Mouse (Mus musculus) kidney, adult 11 months (tissue): ENCODE measurements around the gene Itk.

ENCODE experiments used
- DNase-seq: peaks from one replicate; pipeline ENCODE4 v3.0.0; 2022

Itk gene

DNA sequence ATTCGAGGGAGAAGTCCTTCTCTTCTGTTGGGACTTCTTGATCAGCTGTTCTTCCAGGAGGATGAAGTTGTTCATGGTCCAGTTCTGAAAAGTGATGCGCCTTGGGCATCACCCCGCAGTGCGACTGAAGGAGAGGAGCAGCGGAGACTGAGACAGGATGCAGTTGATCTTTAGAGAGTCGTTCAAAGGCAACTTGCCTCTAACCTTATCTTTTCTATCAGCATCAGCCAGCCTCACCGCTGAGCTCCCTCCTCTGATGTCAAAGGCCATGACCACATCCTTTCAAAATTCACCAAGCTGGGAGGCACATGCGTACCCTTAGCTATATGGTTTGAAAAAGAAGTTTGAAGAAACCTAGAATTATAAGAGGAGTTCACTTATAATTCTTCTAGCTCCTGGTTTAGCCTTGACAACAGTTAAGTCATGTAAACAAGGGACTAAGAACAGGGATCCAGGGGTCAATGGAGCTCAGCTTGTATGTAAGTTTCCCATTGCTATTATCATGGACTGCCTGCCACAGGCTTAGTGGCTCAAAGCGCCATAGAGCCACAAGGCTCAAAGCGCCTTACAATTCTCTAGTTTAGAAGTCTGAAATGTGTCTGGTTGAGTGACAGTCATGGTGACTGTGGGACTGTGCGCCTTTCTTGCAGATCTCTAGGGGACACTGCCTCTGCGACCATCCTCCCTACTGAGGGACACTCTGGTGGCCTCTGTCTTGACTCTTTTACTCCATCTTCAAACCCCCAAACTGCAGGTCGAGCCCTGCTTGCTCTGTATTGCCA lies at the start of gene Itk:
TSS of gene Itk (minus strand) at position 180 of the 782 bp plus-strand sequence.
- no peak for DNase-seq

DNA sequence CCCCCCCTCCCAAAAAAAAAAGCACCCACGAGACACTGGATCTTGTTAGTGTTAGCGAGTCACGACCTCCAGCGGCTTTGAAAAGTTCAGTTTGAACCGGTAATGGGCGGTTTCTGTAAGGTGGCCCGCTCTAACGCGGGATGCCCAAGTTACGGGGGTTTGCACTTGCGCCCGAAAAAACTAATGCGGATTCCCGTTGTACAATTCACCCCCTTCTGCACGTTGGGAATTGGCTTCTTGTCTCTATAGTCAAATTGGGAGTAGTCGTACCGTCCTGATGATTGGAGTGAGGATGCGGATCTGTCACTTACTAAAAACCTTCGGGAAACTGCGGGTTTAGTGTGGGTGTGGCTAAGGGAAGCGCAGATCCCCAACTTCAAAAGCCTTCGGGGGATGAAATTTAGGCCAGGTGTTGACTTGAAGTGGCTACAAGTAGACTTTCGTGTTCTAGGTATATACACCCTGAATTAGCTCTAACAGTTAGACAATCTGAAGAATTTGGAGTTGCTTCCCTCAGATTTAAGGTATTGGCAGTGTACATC lies 48.2 kb upstream of the Itk start:
- DNase-seq = no peak

DNA sequence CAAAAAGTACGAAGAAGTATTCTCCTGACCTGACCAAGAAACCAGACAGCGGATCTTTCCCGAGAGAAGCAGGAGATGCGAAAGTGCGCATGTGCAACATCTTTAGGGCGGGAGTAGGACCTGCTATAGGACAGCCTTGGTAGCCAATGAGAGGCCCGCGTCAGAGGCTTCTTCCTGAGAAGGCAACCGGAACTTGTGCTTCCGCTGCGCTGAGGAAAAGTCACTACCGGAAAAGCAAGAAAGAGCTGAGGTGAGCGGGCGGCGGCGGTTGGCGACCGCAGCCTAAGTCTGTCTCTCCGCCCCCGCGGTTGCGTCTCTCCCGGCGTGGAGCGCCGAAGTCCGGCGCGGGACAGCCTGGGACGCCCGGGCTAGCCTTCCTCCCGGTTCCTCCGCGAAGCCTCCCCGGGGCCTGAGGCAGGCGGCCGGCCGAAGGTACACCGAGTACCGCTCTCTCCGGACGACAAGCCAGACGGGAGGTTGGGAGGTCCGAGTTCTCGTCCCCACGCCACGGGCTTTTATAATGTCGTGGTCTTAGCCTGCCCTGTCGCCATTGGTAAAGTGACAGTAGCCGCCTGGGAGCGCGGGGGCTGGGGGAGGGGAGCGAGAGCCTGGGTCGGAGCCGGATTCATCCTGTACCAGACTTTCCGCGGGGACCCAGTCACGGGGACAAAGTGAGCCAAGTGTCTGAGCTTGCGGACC lies 47.6 kb upstream of the Itk start, which contains the start of gene Med7:
TSS of gene Med7 (plus strand) at position 166 of the 699 bp plus-strand sequence.
- peak; percentile 97 for DNase-seq

- DNase-seq = no peak
Measured at GRCm38 (mm10) chr11:46435363-46435762, 46.0 kb upstream of the Itk start.

GRCm38 (mm10) chr11:46431129-46431528 lies 41.8 kb upstream of the Itk start:
- DNase-seq = peak; percentile 55

DNA sequence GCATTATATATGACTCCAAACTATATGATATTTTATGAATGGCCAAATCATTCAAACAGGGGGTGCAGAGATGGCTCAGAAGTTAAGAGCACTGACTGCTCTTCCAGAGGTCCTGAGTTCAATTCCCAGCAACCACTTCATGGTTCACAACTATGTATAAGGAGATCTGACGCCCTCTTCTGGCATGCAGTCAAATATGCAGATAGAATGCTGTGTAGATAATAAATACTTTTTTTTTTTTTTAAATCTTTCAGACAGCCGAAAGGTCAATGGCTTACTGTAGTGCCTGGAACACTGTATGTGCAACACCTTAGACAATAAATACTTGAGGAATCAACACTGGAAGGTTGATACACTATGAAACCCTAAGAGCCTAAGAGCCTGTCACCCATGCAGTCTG lies 40.8 kb upstream of the Itk start:
- no peak for DNase-seq

GRCm38 (mm10) chr11:46428131-46428530 lies 38.8 kb upstream of the Itk start:
- DNase-seq = peak; percentile 11

DNA sequence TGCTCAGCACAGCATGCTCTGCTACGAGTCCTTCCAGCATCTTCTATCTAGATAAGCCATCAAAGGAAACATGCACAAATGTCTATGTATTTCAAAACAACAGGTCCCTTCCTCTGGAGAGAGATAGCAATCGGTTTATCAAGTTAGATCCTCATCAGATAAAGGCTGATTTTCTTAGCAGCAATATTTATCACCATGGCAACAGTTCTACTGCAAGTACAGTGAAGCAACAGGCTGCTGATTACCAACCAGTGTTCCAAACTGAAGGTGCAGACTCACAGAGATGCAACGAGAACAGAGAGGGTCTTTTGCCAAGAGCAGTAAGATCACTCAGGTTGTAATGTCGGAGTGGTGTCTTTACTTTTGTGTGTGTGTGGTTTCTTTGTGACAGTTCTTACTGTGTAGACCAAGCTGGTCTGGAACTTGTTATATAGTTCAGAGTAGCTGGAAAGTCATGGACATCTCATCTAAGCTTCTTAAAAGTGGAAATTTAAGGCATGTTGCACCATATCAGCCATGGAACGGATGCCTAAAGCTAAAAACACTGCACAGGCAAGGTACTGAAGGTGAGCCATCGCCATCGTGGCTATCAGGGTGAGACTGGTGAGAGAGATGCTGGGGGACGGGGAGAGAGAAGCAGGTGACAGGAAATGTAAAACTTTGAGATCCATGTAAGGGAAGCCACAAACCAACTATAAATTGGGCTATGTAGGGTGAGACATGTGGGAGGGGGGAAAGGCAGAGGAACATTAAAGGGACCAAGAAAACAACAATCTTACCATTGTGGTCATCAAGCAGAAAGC lies 32.0 kb upstream of the Itk start:
- DNase-seq = no peak

DNA sequence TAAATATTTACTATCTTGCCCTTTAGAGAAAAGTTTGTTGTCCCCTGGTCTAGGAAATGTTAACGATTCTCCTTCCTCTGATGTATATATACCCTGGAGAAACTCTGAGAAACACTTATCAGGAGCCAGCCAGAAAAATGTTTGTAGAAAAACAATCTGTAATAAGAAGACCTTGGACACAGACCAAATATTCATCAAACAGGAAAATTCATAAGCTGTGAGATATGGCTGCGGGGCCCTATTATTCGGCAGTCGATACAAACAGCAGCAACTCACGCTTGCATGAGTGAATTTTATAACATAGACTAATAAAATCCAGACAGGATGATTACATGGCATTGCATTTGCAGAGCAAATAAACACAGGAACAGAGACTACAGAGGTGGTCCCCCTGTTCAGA lies 29.5 kb upstream of the Itk start:
- DNase-seq = no peak

- no peak for DNase-seq
Measured at GRCm38 (mm10) chr11:46418438-46418837, 29.1 kb upstream of the Itk start.

DNA sequence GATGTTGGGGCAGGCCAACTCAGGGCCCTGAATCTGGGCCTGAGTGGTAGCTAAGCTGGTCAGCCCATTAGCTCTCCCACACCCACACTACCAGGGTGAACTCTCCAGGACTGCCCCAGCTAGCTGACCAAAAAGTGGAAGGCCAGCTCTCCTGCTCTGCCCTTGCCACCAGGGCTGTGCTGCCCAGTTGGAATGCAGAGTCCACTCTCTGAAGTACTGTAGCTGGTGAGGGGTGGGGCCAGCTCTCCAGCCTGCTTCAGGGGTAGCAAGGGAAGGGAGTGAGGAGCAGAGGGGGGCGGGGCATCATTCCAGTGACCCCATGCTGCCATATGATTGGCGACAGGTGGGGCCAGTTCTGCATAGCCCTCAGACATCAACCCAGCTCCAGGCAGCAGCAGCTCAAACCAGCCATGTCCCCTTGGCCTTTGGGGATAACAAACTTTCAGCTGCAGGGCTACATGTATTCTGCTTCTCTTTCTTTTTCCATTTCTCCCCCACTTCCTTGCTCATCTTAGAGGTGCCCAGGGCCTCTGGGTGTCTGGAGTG lies 20.8 kb upstream of the Itk start:
- no peak for DNase-seq

DNA sequence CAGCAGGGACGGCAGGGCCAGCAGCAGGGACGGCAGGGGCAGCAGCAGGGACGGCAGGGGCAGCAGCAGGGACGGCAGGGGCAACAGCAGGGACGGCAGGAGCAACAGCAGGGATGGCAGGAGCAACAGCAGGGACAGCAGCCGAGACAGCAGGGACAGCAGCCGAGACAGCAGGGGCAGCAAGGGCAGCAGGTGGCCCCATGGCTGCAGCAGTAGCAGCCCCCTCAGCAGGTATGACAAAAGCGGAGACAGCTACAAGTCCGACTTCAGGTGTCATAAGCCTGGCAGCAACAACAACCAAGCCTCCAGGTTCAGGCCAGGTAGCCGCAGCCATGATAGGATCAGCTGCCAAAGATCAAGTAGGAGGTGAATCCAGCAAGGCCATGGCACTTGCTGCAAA lies 17.4 kb upstream of the Itk start:
- no peak for DNase-seq

DNA sequence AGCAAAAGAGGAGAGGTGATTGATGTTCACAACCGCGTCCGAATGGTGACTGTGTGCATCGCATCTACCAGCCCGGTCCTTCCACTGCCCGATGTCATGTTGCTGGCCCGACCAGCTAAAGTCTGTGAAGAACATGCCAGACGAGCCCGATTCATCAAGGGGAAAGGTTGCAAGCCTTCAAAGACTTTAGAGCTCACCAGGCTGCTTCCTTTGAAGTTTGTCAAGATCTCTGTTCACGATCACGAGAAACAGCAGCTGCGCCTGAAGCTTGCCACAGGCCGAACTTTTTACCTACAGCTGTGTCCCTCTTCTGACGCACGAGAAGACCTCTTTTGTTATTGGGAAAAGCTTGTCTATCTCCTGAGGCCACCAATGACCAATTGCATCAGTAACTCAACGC lies 15.7 kb upstream of the Itk start:
- no peak for DNase-seq

- DNase-seq = no peak
Measured at GRCm38 (mm10) chr11:46401555-46401954, 12.2 kb upstream of the Itk start.

- DNase-seq = no peak
Measured at GRCm38 (mm10) chr11:46398933-46399383, 9.6 kb upstream of the Itk start.

- no peak for DNase-seq
Measured at GRCm38 (mm10) chr11:46398473-46398872, 9.2 kb upstream of the Itk start.

GRCm38 (mm10) chr11:46397900-46398299 lies 8.6 kb upstream of the Itk start:
- DNase-seq = no peak

DNA sequence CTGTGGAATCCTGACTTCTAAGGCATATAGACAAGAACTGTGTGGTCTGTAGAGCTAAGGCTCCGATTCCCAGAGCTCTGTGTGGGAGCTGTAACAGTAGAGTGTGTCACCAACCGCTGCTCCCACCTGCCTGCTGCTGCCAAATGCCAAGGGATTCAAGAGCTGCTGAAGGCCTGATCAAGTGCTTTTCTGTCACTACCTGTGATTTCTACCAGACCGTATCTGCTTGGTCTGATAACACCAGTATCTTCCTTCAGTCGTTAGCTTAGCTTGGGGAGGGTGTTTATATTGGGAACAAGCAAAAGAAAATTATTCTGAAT lies 7.5 kb upstream of the Itk start:
- no peak for DNase-seq

DNA sequence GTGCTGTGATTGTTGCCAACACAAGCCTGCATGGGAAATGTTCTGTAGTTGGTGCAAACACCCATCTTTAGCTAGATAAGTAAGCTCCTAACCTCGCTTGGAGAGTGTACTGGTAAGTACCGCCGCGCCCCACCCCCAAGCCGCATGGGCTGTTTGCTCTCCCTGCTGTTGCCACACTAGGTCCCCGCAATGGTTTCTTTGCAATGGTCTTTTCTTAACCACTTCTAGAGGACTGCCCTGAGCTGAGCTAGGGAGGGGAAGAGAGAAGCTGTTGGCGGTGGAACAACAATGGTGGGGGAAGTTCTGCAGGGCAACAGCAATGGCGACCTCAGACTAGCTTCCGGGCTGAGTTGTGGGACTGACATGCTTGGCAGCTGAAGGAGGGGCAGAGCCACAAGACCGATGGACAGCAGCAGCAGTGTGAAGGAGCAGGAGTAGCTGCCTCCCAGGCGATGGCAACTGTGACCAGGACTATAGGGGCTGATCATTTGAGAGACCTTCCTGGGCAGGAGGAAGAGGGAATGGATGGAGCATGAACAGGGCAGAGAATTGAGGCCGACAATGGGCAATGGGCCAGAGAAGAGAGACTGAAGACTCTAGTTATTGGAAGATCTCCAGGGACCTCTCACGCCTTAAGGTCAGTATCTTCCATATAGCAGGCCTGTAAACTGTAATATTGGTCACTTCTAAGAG lies 7.0 kb upstream of the Itk start, which contains the start of gene Fam71b:
TSS of gene Fam71b (plus strand) at position 393 of the 693 bp plus-strand sequence.
- DNase-seq = no peak

DNA sequence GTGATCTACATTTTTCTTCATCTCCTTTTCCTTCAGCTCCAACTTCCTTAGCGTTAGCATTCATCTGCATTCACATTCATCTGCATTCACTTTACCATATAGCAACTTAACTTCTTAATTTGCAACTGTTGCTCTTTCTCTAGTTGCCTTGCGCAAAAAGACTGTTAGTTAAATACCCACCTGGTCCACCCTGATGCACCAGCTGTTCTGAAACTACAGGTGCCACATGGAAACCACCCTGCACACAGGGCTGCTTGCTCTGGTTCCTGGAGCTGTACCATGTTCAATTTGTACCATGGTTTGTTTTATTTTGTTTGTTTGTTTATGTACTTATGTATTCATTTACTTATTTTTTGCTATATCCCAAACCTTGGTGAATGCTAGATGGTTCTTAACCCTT lies 6.4 kb upstream of the Itk start:
- no peak for DNase-seq

DNA sequence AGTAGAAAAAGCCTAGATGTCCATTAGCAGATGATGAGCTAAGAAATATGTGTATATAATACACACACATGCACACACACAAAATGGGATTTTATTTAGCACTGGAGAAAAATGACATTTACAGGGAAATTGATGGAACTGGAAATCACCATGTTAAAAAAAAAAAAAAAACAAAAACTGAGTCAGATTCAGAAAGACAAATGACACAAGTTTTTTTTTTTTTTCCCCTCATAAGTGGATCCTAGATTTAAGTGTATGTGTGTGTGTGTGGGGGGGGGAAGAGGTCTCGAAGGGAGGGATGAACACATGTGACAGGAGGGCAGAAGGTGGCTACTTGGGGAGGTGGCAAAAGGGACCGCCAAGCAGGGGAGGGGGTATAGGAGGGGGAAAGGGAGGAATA lies 5.8 kb upstream of the Itk start:
- no peak for DNase-seq

DNA sequence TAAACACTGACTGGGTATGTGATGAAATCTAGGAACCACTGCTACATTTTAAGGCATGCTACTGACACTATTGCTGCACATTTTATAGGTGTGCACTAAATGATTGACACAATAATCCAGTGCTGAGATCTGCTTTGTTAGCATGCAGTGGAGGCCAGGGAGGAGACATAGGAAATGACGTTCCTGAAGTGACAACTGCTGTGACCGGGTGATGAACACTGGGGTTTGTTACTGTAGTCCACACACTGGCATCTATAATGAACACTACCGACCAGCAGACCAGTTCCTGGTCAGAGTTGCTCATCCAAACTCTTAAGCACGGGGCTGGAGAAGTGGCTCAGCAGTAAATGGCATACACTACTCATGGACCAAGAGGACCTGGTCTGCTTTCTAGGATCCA lies 4.1 kb upstream of the Itk start:
- no peak for DNase-seq
